Mouse (Mus musculus): Measurements from ENCODE around the gene Nat10.

Gene Nat10

GRCm38 (mm10) chr2:103692810-103693209, 68.3 kb downstream of the Nat10 start:
- no peak for DNase-seq (ENCODE audit: low read depth, low spot score)

- no peak for DNase-seq (ENCODE audit: low read depth, low spot score)
These were observed 69.8 kb downstream of the Nat10 start for GRCm38 (mm10) chr2:103691278-103691677.

GRCm38 (mm10) chr2:103690828-103691227, 70.2 kb downstream of the Nat10 start:
- no peak for DNase-seq (ENCODE audit: low read depth, low spot score)

GRCm38 (mm10) chr2:103690425-103690824, 70.6 kb downstream of the Nat10 start:
- DNase-seq (ENCODE audit: low read depth, low spot score) = no peak

- no peak for DNase-seq (ENCODE audit: low read depth, low spot score)
These were observed 73.2 kb downstream of the Nat10 start for GRCm38 (mm10) chr2:103687888-103688287.

- DNase-seq (ENCODE audit: low read depth, low spot score) = no peak
These were observed 73.9 kb downstream of the Nat10 start for GRCm38 (mm10) chr2:103687143-103687542.

GRCm38 (mm10) chr2:103685581-103685980, 75.5 kb downstream of the Nat10 start:
- no peak for DNase-seq (ENCODE audit: low read depth, low spot score)

GRCm38 (mm10) chr2:103684926-103685577, 76.0 kb downstream of the Nat10 start:
- no peak for DNase-seq (ENCODE audit: low read depth, low spot score)

- no peak for DNase-seq (ENCODE audit: low read depth, low spot score)
These were observed 76.6 kb downstream of the Nat10 start for GRCm38 (mm10) chr2:103684431-103684830.

- peak; percentile 25 for DNase-seq (ENCODE audit: low read depth, low spot score)
These were observed 78.1 kb downstream of the Nat10 start for GRCm38 (mm10) chr2:103682927-103683442.

- DNase-seq (ENCODE audit: low read depth, low spot score) = no peak
These were observed 78.8 kb downstream of the Nat10 start for GRCm38 (mm10) chr2:103682261-103682722.

- DNase-seq (ENCODE audit: low read depth, low spot score) = no peak
These were observed 79.9 kb downstream of the Nat10 start for GRCm38 (mm10) chr2:103681149-103681548.

GRCm38 (mm10) chr2:103680364-103681110, 80.5 kb downstream of the Nat10 start:
- DNase-seq (ENCODE audit: low read depth, low spot score) = no peak

- no peak for DNase-seq (ENCODE audit: low read depth, low spot score)
These were observed 82.6 kb downstream of the Nat10 start for GRCm38 (mm10) chr2:103678433-103678832.

- DNase-seq (ENCODE audit: low read depth, low spot score) = no peak
These were observed 83.3 kb downstream of the Nat10 start for GRCm38 (mm10) chr2:103677614-103678369.

- DNase-seq (ENCODE audit: low read depth, low spot score) = no peak
These were observed 84.3 kb downstream of the Nat10 start for GRCm38 (mm10) chr2:103676808-103677207.

GRCm38 (mm10) chr2:103675391-103675790, 85.7 kb downstream of the Nat10 start:
- no peak for DNase-seq (ENCODE audit: low read depth, low spot score)

- DNase-seq (ENCODE audit: low read depth, low spot score) = no peak
These were observed 87.5 kb downstream of the Nat10 start for GRCm38 (mm10) chr2:103673609-103674008.

- DNase-seq (ENCODE audit: low read depth, low spot score) = no peak
These were observed 88.4 kb downstream of the Nat10 start for GRCm38 (mm10) chr2:103672573-103673119.

Measured in R1 (cell line).